Mouse (Mus musculus): ENCODE data around the gene Usp48. TPM values are rescaled to one million over a fixed set of nuclear protein-coding genes. Genes with fewer than 3 reads are reported as not detected.

Usp48 gene
- 171 TPM for polyA plus RNA-seq (2017; shearing (Covaris generic))

DNA sequence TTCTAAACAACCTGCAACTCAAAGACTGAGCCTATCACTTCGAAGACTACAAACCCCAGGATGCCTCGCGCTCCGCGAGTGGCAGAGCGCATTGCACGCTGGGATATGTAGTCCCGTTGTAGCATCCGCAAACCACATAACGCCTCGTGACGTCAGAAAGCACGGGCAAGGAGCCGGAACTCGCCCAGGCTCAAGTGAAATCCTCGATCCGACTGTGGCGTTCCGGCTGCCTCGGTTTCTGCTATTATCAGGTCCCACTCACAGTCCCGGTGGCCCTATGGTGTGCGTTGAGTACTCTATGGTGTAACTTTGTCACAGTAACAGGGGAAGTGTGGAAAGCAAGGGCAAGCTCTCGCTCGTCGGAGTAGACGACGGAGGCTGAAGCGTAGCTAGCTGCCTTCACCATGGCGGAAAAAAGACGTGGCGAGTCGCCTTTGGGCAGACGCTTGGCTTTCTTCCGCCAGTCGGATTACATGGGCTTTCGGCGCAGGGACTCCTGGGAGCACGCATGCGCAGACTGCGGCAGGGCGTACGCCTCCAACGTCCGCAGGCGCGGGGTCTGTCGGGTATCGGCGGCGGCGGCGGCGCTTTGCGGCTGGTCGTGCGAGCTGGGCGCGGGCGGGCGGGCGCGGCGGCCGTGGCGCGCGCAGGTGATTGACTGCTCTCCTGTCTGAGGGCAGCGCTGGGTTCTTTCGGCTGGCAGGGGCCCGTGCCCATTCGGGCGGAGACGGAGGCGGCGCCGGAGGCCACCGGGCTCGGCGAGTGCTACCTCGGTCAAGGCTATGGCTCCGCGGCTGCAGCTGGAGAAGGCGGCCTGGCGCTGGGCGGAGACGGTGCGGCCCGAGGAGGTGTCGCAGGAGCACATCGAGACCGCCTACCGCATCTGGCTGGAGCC lies at the start of gene Usp48:
Usp48 (plus strand) TSS at position 155 of the 895 bp plus-strand sequence.

GRCm38 (mm10) chr4:137574469-137574868 lies 19.1 kb upstream of the Usp48 start, which contains the start of gene Ldlrad2:
Gene Ldlrad2, minus strand, starts transcription at chr4:137574569.

GRCm38 (mm10) chr4:137664433-137664979 lies 71.0 kb downstream of the Usp48 start, which contains the start of gene Rap1gap:
Gene Rap1gap, plus strand, starts transcription at chr4:137664726.

Other genes with a start within 250 kb of the Usp48 start
- gene Cdc42, start 236.0 kb upstream of the Usp48 start, polyA plus RNA-seq (2017; shearing (Covaris generic)): 988 TPM
- gene Cela3a, start 184.0 kb upstream of the Usp48 start, polyA plus RNA-seq (2017; shearing (Covaris generic)): not detected
- gene Cela3b, start 163.2 kb upstream of the Usp48 start, polyA plus RNA-seq (2017; shearing (Covaris generic)): not detected
- not detected for gene 1700013G24Rik, start 140.5 kb upstream of the Usp48 start, polyA plus RNA-seq (2017; shearing (Covaris generic))
- gene Hspg2, start 125.0 kb upstream of the Usp48 start, polyA plus RNA-seq (2017; shearing (Covaris generic)): not detected
- gene Ldlrad2, start 19.2 kb upstream of the Usp48 start, polyA plus RNA-seq (2017; shearing (Covaris generic)): not detected
- 3.1 TPM for gene Rap1gap, start 71.0 kb downstream of the Usp48 start, polyA plus RNA-seq (2017; shearing (Covaris generic))
- not detected for gene Alpl, start 202.6 kb downstream of the Usp48 start, polyA plus RNA-seq (2017; shearing (Covaris generic))